Mouse (Mus musculus): ENCODE data around the gene Trim47.
"Not testable (repeated sequence)": the region's sequence is repeated elsewhere in the genome, so short reads cannot be mapped to it uniquely, and the experiment has no call there.

GRCm38 (mm10) chr11:116092959-116093358, 34.1 kb downstream of the Trim47 start:
- not testable (repeated sequence) for TF ChIP-seq CTCF, EP300 (IDR thresholded peaks at IDR 0.05; ENCODE audit: low read depth)

Data from heart, postnatal 0 days (tissue).